Mouse (Mus musculus): ENCODE measurements around the gene Rpl5.

- no peak for TF ChIP-seq CTCF (IDR thresholded peaks at IDR 0.05; ENCODE audit: control insufficient read depth, insufficient read depth, low read length)
- no peak for TF ChIP-seq POLR2A (IDR thresholded peaks at IDR 0.05; ENCODE audit: borderline replicate concordance, control insufficient read depth, low read depth, low read length)
Observed at GRCm38 (mm10) chr5:107894676-107895075, 5.6 kb upstream of the Rpl5 start.
